Mouse (Mus musculus) adrenal gland, postnatal 36 days (tissue): ENCODE measurements around the gene Slc38a2. TPM values are rescaled to one million over a fixed set of nuclear protein-coding genes. Genes with fewer than 3 reads are reported as not detected.

Experiments
- DNase-seq, 2 experiments: peaks; one replicate each; pipeline ENCODE4 v3.0.0; 2021; ENCODE audit warnings: mixed read lengths in 1 of 2
- long read RNA-seq, 2 experiments: library from polyadenylated mRNA; stranded (forward); transcript quantifications; one replicate each; pipeline ENCODE4 v2.0.0; 2021; ENCODE audit warnings: borderline sequencing depth in 2 of 2
- total RNA-seq, 2 experiments: library from RNA; stranded (reverse); gene quantifications; 2 replicates each; pipeline ENCODE4 v1.2.3; 2021

Slc38a2 gene
- total RNA-seq: 100 to 1,000 TPM; 195 to 216 TPM
- long read RNA-seq, experiment 1, full-length matches to known transcripts: 4 of 45 reads
- long read RNA-seq, experiment 1, partial matches to known transcripts: 18 of 45 reads
- long read RNA-seq, experiment 1, other reads (novel, unspliced or antisense): 23 of 45 reads
- long read RNA-seq, experiment 2, full-length matches to known transcripts: 2 of 7 reads
- long read RNA-seq, experiment 2, partial matches to known transcripts: 5 of 7 reads
- long read RNA-seq, experiment 2, other reads (novel, unspliced or antisense): 0 of 7 reads

DNA sequence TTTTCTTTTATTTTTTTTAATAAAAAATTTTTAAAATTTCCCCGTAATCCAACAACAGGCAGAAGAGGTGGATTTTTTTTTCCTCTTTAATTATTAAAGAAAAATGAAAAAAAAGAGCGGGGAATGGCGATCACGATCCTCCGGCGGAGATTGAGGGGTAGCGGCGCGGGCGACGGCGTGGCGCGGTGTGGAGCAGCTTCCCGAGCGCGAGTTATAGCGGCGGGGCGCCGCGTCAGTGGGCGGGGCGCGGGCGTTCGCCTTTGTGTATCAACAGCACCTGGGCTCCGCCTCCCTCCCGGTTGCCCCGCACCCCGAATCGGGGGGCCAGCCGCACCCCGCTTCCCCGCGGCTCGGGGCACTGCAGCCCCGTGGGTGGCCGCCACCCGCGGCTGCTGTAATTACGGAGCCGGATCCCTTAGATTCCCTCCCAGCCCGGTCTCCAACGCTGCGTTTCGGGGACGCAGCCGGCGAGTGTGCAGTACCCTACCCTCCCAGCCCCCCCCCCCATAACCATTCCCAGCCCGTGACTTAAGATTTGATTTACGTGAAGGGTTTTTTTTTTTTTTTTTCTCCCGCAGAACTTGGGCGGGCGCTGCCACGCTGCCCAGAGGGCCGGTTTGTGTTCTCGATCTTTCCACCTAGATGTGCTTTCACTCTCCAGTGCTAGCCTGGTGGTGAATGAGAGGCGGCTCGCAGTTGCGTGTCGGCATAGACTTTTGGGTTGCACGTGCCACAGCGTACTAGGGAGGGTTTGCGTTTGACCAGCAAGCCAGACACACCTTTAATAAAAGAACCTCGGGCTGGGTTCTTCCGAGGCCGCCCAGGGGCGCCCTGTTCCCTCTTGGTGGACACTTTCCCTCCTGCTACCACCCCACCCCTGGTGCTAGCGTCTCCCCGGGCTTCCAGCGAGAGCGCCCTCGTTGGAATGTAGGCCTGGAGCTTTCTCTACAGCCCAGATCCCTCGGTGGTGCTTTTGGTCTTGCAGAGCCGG is at the start of gene Slc38a2:
Slc38a2 (minus strand) TSS at position 210 of the 991 bp plus-strand sequence.
- peak; percentile 95 to 96 for DNase-seq

GRCm38 (mm10) chr15:96749101-96749500 is 49.6 kb upstream of the Slc38a2 start:
- no peak for DNase-seq

GRCm38 (mm10) chr15:96747551-96747950 is 48.0 kb upstream of the Slc38a2 start:
- DNase-seq: no peak

DNA sequence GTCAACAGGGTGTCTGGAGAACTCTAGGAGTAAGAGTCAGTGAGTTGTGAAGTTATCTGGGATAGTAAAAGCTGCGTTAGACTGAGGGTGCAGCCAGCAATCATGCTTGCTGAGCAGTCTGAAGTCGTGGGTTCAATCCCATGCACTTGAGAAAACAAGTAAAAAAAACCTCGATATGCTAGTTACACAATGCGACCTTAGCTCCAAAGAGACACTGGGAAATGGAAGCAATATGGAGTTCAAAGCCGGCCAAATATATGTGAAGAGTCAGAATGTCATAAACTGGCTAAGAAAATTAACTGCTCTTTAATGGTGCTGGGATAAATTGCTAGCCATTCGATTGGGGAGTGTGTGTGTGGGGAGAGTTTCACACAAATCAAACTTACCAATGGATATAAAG is 47.5 kb upstream of the Slc38a2 start:
- no peak for DNase-seq

DNA sequence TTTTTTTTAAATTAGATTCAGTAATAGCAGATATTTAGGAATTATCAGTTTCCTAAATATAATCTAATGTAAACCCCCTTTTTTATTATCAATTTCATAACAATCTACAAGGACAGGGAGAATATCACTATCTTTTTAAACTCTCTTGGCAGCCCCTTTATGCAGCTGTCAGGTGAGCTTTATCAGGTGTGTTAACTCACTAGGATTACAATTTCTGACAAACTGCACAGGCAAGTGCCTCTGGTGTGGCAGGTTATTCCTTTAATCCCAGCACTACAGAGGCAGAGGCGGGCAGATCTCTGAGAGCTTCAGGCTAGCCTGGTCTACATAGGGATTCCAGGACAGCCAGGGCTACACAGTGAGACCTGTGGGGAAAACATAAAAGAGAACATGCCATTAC is 45.8 kb upstream of the Slc38a2 start:
- no peak for DNase-seq

DNA sequence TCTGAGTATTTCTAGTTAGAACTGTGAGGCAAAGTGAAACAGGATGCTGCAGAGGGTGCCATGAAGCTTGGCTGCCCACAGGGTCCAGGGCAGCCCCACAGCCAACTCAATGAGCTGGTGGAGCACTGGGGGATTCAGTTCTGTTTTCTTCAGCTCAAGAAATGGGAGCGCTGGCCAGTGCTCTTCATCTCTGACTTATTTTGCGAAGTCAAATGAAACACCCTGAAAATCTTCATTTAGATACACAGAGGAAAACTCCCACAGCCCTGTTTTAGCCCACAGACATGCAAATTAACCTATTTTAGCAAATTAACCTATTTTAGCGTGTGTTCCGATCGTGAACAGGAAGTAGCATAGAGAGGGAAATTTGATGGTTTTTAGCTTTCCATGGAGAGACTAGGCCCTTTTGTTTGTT is 45.4 kb upstream of the Slc38a2 start:
- DNase-seq: no peak

GRCm38 (mm10) chr15:96744153-96744881 is 44.8 kb upstream of the Slc38a2 start:
- no peak for DNase-seq

DNA sequence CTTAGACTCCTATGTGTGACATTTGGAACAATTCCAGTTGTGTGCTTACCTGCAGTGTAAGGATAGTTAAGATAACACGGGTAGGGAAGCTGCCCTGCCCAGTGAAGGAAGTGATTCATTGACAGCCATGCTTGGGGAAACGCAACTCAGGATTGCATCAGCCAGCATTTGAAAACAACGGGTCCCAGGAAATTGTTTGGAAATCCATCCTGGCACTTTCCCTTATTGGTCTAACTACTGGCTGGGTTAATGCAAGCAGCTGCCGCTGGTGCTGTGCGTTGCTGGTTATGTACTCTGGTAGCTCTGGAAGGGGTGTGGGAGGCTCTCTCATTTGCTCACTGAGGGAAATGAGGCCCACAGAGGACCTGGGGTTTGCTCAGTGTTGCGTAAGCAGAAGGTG is 43.7 kb upstream of the Slc38a2 start:
- peak; percentile 10 to 20 for DNase-seq

DNA sequence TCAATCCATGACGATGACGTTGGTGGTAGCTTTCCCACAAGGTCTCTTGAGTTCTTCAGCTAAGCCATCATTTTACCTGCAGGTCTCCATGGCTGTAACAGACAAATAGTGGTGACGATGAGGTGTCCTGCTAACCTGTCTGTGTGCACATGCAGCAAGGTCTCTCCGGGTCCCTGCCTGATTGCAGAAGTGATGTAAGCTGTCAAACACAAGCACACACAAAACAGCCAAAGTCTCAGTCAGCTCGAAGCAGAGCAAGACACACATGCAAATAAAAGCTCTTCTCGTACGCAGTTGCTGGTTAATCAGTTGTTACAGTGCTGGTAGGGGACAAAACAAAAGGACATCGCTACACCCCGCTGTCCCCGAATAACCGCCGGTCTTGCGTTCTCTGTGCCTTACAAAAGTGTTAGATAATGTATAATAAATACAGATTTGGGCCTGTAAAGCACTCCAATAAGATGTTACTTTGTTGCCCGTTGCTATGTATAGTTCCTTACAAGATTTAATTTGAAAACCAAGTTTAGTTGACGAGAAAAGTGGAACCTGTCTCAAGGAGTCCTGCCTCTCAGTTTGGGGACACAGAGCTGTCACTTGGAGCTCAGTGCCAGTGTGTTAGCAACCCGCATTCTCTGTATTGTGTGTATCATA is 43.2 kb upstream of the Slc38a2 start:
- no peak for DNase-seq

DNA sequence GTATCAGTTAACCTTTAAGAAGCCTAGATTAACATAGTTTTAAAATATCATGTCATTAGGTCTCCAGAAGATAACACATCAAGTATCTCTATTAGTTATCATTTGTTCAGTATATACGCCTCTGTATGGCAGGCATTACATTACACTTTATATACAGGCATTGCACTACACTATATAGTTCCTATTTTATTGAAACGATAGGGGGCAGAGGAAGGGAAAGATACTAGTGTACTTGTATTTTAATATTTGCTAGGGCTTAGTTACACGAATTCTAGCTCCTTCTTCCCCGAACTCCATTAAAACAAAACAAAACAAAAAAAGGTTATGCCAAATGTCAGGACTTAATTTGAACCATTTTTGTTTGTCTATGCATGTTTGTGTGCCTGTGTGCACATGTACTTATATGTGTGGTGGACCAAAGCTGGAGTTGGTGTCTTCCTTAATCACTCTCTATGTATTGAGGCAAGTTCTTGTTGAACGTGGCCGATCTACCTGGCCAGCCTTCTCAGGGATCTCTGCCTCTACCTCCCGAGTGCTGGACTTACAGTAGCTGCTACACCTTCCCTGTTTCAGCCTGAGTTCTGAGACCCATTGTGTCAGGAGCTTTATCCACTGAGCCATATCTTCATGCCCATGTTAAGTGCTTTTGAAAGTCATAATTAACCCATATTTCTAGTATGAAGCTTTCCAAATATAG is 41.5 kb upstream of the Slc38a2 start:
- DNase-seq: no peak

GRCm38 (mm10) chr15:96740091-96740490 is 40.6 kb upstream of the Slc38a2 start:
- no peak for DNase-seq

- no peak for DNase-seq
These were observed 37.3 kb upstream of the Slc38a2 start for GRCm38 (mm10) chr15:96736663-96737385.

DNA sequence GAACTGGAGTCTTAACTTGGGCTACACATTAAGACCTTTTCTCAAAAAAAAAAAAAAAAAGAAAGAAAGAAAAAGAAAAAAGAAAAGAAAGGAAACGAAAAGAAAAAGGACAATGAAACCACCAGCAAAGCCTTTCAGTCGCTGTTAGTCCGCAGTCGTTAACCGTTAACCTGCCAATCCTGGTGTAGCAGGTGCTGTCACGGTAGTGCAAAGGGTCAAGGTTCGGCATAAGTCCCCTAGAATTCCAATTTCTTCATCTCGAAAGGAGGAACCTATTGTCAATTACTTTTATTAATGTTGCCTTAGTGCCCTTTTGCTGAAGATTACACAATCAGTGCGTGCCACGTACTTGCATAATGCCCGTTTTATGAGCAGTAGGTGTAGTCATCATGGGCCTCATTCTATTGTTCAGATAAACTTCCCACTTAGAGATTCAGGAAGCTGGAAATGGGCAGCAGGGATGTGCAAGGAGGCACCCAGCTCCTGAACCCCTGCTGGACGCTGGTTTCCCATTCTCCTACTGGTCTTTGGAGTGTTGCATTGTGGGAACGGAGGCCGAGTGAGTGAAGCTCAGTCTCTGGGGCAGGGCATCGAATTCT is 36.1 kb upstream of the Slc38a2 start:
- peak in 1 of 2 experiments; percentile 12 for DNase-seq

GRCm38 (mm10) chr15:96734423-96734822 is 34.9 kb upstream of the Slc38a2 start:
- no peak for DNase-seq

GRCm38 (mm10) chr15:96730416-96730815 is 30.9 kb upstream of the Slc38a2 start:
- DNase-seq: no peak

- no peak for DNase-seq
These were observed 30.3 kb upstream of the Slc38a2 start for GRCm38 (mm10) chr15:96729785-96730184.

GRCm38 (mm10) chr15:96728993-96729392 is 29.5 kb upstream of the Slc38a2 start:
- no peak for DNase-seq

GRCm38 (mm10) chr15:96728346-96728745 is 28.8 kb upstream of the Slc38a2 start:
- peak; percentile 11 to 21 for DNase-seq

- no peak for DNase-seq
These were observed 25.0 kb upstream of the Slc38a2 start for GRCm38 (mm10) chr15:96724506-96724905.

GRCm38 (mm10) chr15:96722228-96722627 is 22.7 kb upstream of the Slc38a2 start:
- DNase-seq: no peak
